Mouse (Mus musculus) urinary bladder, adult 18-20 months (tissue): Measurements from ENCODE around the gene Ttc3.
"Not testable (repeated sequence)": the region's sequence is repeated elsewhere in the genome, so short reads cannot be mapped to it uniquely, and the experiment has no call there.

Experiments used
- DNase-seq, 2 experiments: peaks; one replicate each; pipeline ENCODE4 v3.0.0; 2022; ENCODE audit warnings: low spot score in 2 of 2, mixed read lengths in 2 of 2

The Ttc3 gene

DNA sequence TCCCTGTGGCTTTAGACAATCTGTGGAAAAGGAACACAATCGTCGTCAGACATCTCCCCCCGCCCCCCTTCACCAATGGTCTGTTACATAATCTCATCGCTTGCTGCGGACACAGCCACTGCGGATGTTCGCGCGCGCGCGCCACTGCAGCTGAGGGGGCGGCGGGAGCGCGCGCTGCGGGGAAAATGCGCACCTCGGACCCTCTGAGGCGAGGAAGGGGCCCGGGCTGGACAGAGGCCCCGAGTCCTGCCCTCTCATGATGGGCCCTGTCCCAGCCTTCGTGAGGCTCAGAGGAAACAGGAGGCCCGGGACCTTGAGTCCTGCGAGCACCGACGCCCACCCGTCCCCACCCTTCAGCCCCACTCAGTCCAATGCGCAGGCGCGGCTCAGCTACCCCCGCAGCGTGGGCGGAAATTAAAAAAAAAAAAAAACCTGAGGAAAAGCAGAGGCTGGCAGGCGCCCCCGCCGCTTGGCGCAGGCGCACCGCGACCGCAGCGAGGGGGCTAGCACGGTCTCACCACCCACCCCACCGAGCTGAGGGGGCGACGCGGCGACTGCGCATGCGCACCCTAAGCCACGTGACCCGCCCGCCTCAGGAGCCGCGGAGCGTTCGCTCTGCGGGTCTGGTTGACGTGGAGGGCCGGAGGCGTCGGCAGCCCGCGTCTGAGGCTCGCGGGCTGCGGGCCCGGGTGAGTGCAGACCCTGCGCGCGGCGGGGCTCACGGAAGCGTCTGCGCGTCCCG is at the start of gene Ttc3:
Gene Ttc3, plus strand, starts transcription at position 446 of the 742 bp plus-strand sequence.
- peak; percentile 82 to 84 for DNase-seq

- no peak for DNase-seq
Measured at GRCm38 (mm10) chr16:94323681-94324080, 46.7 kb upstream of the Ttc3 start.

DNA sequence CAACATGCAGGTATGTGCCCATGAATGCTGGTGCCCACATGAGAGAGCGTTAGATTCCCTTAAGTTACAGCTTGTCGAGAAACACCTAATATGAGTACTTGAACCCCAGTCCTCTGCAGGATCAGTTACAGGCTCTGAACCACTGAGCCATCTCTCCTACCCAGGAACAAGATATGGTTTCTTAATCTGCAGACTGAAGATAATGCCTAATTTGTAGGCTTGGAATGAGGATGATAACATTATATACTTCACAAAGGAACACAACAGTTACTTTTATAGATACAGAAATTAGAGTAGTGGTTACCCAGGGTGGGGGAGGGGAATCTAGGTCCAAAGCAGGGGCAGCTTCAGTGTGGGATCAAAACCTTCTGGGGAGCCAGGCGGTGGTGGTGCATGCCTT is 44.4 kb upstream of the Ttc3 start:
- no peak for DNase-seq

DNA sequence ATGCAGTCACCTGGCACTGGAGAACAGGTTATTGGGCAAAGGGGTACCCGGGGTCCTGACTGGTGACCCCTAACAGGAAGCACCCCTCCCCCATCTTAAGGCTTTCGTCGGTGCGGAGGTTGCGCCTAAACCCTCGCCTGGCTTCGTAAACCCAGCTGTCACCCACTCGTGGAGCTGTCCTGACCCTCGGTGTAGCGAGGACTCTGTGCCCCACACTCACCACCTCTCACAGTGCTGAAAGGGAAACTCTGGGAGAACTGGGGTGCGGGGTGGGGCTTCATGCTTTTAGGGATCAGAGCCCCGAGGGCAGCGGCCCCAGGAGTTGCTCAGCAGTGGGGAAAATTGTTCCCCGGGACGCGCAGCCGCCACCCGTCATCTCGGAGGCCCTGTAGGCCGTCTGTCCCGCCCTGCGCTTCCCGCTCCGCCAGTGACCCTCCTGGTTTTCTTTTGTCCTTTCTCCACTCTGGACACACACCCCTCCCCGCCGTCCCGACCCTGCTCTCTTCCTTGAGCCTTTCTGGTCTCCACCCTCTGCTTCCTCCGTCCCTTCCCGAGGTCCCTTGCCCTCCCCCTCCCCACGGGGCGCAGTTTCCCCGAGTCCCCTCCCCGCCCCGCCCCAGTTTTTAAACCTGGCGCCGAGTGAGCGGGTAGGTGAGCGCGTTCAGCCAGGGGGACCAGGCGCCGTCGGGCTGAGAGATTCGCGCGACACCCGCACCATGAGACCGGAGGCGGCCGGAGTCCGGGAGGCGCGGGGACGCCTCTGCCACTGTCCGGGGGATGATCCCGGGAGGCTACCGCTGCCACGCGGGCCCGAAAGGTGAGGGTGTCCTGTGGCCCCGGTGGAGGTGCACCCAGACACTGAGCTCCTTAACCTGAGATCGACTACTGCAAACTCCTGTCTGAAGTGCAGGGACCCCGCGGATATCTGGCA is 42.4 kb upstream of the Ttc3 start, which contains the start of gene Ripply3:
Gene Ripply3, plus strand, starts transcription at position 640 of the 931 bp plus-strand sequence.
- DNase-seq: peak; percentile 24 to 57

DNA sequence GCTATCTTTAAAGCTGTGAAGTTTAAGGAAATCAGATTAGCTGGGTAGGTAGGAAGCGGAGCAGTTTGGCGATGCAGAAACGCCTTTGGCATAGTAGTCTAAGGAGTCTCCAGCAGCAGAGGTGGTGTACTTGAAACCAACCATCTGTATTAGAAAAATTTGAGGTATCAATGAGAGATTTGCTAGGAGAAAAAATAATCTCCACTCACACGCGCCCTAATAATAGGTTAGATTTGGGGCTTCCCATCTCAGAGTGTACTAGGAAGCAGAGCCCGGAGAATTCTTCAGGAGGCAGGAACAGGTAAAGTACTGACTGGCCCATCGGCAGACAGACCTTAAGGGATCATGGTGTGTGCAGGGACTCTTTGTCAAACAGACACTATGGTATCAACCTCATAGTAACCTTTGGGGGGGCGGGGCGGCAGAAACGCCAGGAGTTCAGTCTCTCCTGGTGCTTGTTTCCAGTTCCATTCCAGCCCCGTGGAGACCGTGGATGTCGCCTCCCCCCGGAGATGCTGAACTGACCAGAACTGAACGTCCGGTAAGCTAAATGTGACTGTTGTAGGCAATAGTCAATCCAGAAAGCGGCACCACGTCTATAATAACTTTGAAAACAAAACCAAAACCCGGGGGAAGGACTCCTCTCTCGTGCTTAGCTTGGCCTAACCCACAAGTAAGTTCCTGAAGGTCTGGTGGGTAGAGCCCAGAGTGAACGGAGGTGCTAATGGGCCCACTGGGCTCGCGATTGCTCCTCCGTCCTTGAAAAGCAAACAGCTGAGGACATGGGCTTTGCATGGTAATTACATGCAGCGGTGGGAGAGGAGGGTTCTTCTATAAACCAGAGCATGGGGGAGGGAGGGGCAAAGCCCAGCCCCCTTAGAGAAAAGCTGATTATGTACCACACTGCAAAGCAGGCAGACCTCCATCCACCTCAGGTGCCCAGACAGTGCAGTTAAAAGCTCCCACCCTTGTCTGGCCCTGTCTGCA is 41.2 kb upstream of the Ttc3 start:
- DNase-seq: no peak

- no peak for DNase-seq
Measured at GRCm38 (mm10) chr16:94330429-94330828, 40.0 kb upstream of the Ttc3 start.

- no peak for DNase-seq
Measured at GRCm38 (mm10) chr16:94331233-94331885, 39.1 kb upstream of the Ttc3 start.

DNA sequence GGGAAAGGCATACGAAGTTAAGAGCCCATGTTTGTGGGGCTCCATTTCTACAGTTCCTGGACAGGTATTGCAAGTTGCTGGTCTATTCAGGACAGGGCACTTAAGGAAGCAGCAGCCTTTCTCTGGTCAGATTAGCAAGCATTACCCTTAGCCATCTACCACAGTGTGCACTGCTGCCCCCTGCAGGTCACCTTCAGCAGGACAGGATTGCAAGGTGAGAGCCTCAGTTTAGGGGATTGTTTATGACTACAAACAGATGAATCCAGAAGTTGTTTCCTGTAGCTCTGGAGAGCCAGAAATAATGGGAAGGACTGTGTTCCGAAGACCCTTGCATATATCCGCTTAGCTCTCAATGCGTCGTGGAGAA is 38.5 kb upstream of the Ttc3 start:
- DNase-seq: peak; percentile 47 to 72

DNA sequence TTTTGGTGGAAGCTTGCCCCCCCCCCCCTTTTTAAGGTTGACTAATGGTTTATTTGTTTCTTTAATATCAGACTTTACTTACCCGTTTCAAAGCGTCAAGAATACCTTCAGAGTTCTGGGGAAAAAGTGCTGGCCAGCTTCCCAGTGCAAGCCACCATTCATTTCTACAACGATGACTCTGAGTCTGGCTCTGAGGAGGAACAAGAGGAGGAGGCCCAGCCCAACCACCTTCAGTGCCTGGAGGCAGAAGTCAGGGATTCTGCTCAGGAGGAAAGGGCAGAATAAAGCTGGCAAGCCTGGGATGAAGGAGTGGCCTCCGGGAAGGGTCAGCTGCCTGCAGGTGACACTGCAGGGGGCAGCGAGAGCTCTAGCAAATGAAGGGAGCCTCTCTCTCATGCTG is 34.8 kb upstream of the Ttc3 start:
- no peak for DNase-seq

- DNase-seq: not testable (repeated sequence)
Measured at GRCm38 (mm10) chr16:94339164-94340160, 31.0 kb upstream of the Ttc3 start.

DNA sequence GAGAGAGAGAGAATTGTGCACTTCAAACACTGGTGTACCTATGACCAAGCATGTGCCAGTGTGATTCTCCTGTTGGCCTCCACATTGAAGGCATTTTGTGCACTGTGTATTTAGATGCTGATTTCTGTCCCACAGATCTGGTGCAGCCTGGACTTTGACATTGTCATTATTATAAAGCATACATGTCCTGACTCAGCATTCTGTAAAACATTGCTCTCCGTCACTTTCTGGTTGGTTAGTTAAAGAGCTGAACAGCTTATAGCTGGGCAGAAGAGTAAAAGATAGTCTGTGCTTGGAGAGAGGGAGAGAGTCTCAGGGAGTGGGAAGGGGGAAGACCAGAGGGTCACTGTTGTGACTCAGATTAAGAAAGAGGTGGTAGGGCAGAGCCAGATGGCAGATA is 24.7 kb upstream of the Ttc3 start:
- no peak for DNase-seq

DNA sequence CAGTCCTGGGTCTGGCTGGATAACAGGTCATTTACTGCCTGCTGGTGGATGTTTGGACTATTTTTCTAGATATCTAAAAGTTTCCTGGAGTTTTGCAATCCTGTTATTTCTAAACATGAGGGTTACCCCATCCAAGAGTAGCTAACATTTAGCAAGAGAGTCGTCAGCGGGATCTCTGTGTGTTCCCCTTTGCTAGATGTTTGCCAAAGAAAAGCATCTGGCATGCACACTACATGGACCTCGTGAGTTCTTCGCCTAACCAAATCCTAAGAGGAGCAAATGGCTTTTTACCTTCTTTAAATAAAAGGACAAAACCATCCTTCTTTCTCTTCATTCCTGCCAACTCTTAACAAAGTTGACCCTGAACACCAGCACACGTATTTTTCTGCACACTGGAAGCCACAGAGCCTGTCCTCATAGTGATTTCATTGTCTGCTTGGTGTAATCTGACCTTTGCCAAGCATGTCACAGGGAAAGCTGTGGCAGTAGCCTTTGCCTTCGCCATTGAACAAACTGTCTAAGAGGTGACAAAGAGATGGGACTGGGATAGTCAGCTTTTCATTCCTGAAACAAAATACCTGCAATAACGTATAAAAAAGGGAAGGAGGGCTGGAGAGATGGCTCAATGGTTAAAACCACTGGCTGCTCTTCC is 23.2 kb upstream of the Ttc3 start:
- no peak for DNase-seq

DNA sequence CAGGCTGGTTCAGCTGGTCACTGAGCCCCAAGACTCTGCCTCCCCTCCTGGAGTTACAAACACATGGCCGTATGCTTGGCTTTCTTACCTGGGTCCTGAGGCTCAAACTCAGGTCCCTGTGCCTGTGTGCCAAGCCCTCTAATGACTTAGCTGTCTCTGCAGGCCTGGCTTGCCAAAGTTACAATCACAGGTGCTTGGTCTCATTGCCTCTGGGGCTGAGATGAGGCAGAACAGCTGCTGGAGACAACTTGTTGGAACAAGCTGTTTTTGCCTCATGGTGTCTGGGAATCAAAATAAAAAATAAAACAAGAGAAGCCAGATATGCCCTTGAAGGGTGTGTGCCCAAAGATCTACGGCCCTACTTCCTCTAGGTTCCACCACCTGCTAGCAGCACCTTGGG is 21.6 kb upstream of the Ttc3 start:
- DNase-seq: no peak

DNA sequence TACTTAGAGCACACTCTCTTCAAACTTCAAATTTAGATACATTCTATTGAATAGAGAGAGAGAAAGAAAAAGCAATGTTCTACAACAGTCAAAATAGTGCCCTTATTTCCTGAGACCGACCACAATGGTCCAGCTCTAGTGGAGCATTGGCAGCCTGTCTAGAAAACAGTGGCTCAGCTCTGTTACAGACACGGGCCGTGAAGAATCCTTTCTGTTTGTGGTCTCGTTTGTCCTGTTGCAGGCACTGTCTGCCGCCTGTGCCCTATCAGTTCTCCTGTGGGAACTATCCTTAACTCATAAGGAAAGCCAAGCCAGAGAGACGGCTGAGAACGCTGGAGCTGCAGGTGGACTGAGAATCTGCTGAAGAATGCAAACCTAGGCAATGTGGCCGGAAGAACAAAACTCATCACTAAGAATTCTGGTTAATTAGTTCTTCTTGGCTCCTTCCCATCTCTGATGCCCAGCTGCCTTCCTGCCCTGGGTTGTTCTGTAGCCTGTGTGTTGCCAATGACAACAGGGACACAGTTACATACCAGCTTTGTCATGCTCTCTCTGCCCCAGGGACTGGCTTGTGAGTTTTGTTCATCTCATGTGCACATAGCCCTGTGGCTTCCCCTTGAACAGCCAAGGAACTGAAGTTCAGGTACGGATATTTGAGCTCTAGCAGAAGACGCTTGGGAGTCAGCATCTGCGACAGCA is 20.7 kb upstream of the Ttc3 start:
- no peak for DNase-seq

- no peak for DNase-seq
Measured at GRCm38 (mm10) chr16:94350287-94350677, 20.1 kb upstream of the Ttc3 start.

DNA sequence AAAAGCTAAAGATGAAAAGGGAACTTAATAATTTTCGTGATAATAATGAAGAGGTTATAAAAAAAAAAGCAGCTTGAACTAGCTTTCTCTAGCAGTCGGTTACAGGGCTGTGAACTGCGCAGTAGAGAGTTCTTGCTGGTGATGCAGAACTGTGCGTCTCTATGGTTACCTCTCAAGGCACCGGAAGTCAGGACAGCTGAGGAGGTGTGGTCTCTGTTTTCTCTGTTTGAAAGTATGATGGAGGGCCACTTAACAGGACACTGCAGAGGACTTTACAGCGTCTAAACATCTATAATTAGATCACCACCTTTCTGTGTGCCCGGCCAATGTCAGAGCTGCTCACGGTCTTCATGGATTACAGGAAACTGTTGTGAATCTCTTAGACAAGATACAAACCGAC is 16.0 kb upstream of the Ttc3 start:
- no peak for DNase-seq

GRCm38 (mm10) chr16:94356046-94356445 is 14.4 kb upstream of the Ttc3 start:
- no peak for DNase-seq

- no peak for DNase-seq
Measured at GRCm38 (mm10) chr16:94356776-94357494, 13.5 kb upstream of the Ttc3 start.
